Mouse (Mus musculus): ENCODE measurements around the gene Fam117a.

- TF ChIP-seq EP300 (optimal IDR thresholded peaks at IDR 0.05) (no peak), CTCF (IDR thresholded peaks at IDR 0.05; ENCODE audit: low read depth) (no peak)
Measured at GRCm38 (mm10) chr11:95326243-95326642, 10.6 kb upstream of the Fam117a start.
